Mouse (Mus musculus): ENCODE results near the gene Dner. TPM values are rescaled to one million over a fixed set of nuclear protein-coding genes. Genes with fewer than 3 reads are reported as not detected.

Dner gene
- total and polyA plus RNA-seq, 3 experiments, result not detected

DNA sequence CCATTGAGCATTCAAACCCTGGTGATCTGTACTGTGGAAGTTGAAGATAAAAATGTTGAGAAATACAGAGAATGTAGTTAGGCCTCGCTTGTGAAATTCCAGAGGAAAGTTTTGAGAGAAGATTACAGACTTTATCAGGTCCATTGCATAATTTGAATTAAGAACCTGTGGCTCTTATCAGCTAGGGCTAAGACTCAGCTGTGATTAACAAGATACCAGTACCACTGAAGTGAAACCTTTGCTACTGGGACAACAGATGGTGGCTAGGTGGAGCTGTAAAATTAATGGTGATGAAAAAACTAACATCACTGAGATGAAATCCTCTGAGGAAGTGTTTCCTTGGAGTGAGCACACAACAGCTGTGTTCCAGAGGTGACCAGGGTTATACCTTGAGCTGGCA, 44.1 kb upstream of the Dner start:
- peaks cover 3 to 32% of the 10 kb centered on the region in 2 experiments; a peak in 3 of 4 replicates for H3K36me3 ChIP-seq (ENCODE audit: control insufficient read depth in 1 of 2, insufficient read depth in 2 of 2, low read length in 2 of 2)
- H3K9me3 ChIP-seq (replicated peaks; ENCODE audit: insufficient read depth, low read length), result no peaks in the 10 kb centered on the region
- no peaks in the 10 kb centered on the region for H3K4me1 ChIP-seq (ENCODE audit: control insufficient read depth in 1 of 2, insufficient read depth in 2 of 2, low read length in 2 of 2)
- DNase-seq (ENCODE audit: low read depth, low spot score), result no peak
- H3K27me3 ChIP-seq (ENCODE audit: control insufficient read depth in 1 of 2, insufficient read depth in 2 of 2, low read length in 2 of 2), result no peaks in the 10 kb centered on the region
- H3K4me3 ChIP-seq (ENCODE audit: control insufficient read depth in 1 of 2, insufficient read depth in 1 of 2, low read depth in 2 of 2, low read length in 2 of 2), result no peak overlapping the region
- TF ChIP-seq GATA1 (IDR thresholded peaks at IDR 0.05; ENCODE audit: low read depth, low read length) (0 out of 2 replicates have a peak, but pooled peaks have one; percentile 18), TAL1 (IDR thresholded peaks at IDR 0.05; ENCODE audit: low read length) (no peak)
- no peak overlapping the region for H3K27ac ChIP-seq (ENCODE audit: control insufficient read depth, low read depth, low read length)
- H3K79me2 ChIP-seq (ENCODE audit: control insufficient read depth, insufficient read depth, low read length, poor library complexity), result no peaks in the 10 kb centered on the region
- no peak overlapping the region for H3K9ac ChIP-seq (ENCODE audit: control insufficient read depth, low read depth, low read length, poor library complexity, severe bottlenecking)

DNA sequence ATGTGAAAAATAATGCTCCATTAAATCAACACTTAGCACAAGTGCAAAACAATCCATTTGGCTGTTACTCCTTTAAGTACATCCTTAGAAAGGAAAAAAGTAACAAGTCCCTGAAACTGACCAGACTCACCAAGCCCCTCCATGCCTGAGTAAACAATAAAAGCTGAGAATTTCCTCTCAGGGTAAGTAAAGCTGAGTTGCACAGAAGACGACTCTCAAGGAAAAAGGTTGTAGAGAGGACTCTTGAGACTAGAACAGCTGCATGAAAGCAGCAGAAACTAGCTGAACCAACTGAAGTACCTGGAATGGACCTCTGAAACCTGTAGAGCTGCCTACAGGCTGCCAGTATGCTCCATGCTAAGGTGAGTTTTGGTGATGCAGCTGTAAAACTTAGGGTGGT, 41.1 kb upstream of the Dner start:
- Histone ChIP-seq H3K36me3 (ENCODE audit: control insufficient read depth in 1 of 2, insufficient read depth in 2 of 2, low read length in 2 of 2) (peaks cover 3 to 25% of the 10 kb centered on the region in 2 experiments; a peak in 3 of 4 replicates), H3K27ac (ENCODE audit: control insufficient read depth, low read depth, low read length) (no peak overlapping the region), H3K4me1 (ENCODE audit: control insufficient read depth in 1 of 2, insufficient read depth in 2 of 2, low read length in 2 of 2) (no peaks in the 10 kb centered on the region), H3K4me3 (ENCODE audit: control insufficient read depth in 1 of 2, insufficient read depth in 1 of 2, low read depth in 2 of 2, low read length in 2 of 2) (no peak overlapping the region), H3K79me2 (ENCODE audit: control insufficient read depth, insufficient read depth, low read length, poor library complexity) (no peaks in the 10 kb centered on the region), H3K9ac (ENCODE audit: control insufficient read depth, low read depth, low read length, poor library complexity, severe bottlenecking) (no peak overlapping the region), H3K9me3 (replicated peaks; ENCODE audit: insufficient read depth, low read length) (no peaks in the 10 kb centered on the region), H3K27me3 (ENCODE audit: control insufficient read depth in 1 of 2, insufficient read depth in 2 of 2, low read length in 2 of 2) (no peaks in the 10 kb centered on the region)
- TF ChIP-seq SMC3 (IDR thresholded peaks at IDR 0.05; ENCODE audit: low read depth, low read length) (no peak), MYC (IDR thresholded peaks at IDR 0.05; ENCODE audit: low read depth, low read length) (no peak), GABPA (IDR thresholded peaks at IDR 0.05; ENCODE audit: low read depth, low read length) (no peak)
- DNase-seq (ENCODE audit: low read depth, low spot score), result no peak

GRCm38 (mm10) chr1:84733799-84734198, 37.8 kb upstream of the Dner start:
- H3K36me3 ChIP-seq (ENCODE audit: control insufficient read depth in 1 of 2, insufficient read depth in 2 of 2, low read length in 2 of 2), result peaks cover 0 to 17% of the 10 kb centered on the region in 2 experiments; a peak in 3 of 4 replicates
- no peaks in the 10 kb centered on the region for H3K79me2 ChIP-seq (ENCODE audit: control insufficient read depth, insufficient read depth, low read length, poor library complexity)
- H3K9me3 ChIP-seq (replicated peaks; ENCODE audit: insufficient read depth, low read length), result no peaks in the 10 kb centered on the region
- no peaks in the 10 kb centered on the region for H3K27me3 ChIP-seq (ENCODE audit: control insufficient read depth in 1 of 2, insufficient read depth in 2 of 2, low read length in 2 of 2)
- peak; percentile 62 for DNase-seq (ENCODE audit: low read depth, low spot score)
- H3K9ac ChIP-seq (ENCODE audit: control insufficient read depth, low read depth, low read length, poor library complexity, severe bottlenecking), result no peak overlapping the region
- H3K4me1 ChIP-seq (ENCODE audit: control insufficient read depth in 1 of 2, insufficient read depth in 2 of 2, low read length in 2 of 2), result no peaks in the 10 kb centered on the region
- TF ChIP-seq NRF1 (IDR thresholded peaks at IDR 0.05; ENCODE audit: insufficient read depth, low read depth, low read length, poor library complexity, severe bottlenecking), result no peak
- TF ChIP-seq ZC3H11A (IDR thresholded peaks at IDR 0.05; ENCODE audit: low read depth, low read length), result peak; percentile 42
- TF ChIP-seq POLR2A (IDR thresholded peaks at IDR 0.05; ENCODE audit: control insufficient read depth in 1 of 2, insufficient read depth in 1 of 2, low read depth in 1 of 2, low read length in 2 of 2, poor library complexity in 1 of 2), result no peak
- no peak for TF ChIP-seq BHLHE40 (IDR thresholded peaks at IDR 0.05; ENCODE audit: borderline replicate concordance, low read depth, low read length)
- peak; percentile 66 for TF ChIP-seq RAD21 (IDR thresholded peaks at IDR 0.05; ENCODE audit: low read depth, low read length)
- TF ChIP-seq GATA1 (IDR thresholded peaks at IDR 0.05; ENCODE audit: low read depth, low read length), result no peak
- peak in 2 of 3 experiments; percentile 61 to 71; a peak in 4 of 6 replicates for TF ChIP-seq CTCF (IDR thresholded peaks at IDR 0.05 in 2 of 3, conservative IDR thresholded peaks at IDR 0.05 in 1 of 3; ENCODE audit: control insufficient read depth in 1 of 3, insufficient read depth in 1 of 3, low read depth in 2 of 3, low read length in 3 of 3, poor library complexity in 1 of 3, severe bottlenecking in 1 of 3)
- peak; percentile 72 for TF ChIP-seq SMC3 (IDR thresholded peaks at IDR 0.05; ENCODE audit: low read depth, low read length)
- no peak overlapping the region for H3K4me3 ChIP-seq (ENCODE audit: control insufficient read depth in 1 of 2, insufficient read depth in 1 of 2, low read depth in 2 of 2, low read length in 2 of 2)
- no peak overlapping the region for H3K27ac ChIP-seq (ENCODE audit: control insufficient read depth, low read depth, low read length)

Measured in MEL (cell line).